Mouse (Mus musculus): Measurements from ENCODE around the gene Olfr417. TPM values are rescaled to one million over a fixed set of nuclear protein-coding genes. Genes with fewer than 3 reads are reported as not detected.
"Not testable (repeated sequence)": the region's sequence is repeated elsewhere in the genome, so short reads cannot be mapped to it uniquely, and the experiment has no call there.

The Olfr417 gene
- not detected in 2 replicates for polyA plus RNA-seq (2012; rRNA removed)

DNA sequence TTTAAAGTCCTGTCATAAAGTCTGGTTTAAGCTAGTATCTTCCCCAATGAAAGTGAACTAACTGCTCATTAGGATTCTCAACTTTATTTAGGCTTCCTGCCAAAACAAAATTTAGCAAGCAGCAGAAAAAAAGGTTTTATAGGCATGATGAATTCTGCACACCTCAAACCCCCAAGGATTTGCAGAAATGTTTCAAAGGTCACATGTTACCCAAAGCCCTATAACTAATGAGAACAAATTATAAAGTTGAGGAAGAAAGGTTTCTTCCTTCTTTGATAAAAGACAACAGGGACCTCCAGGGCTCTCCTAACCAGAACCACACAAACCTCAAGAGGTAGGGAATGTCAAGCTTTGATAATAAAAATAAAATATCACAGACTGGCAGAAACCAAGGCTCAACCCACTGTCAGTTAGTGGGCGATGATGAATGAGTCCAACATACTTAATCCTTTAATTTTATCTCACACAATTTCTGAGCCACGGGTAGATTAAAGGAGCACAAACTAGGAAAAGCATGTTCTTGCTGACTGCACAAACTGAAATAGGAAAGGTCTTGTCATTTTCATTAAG lies at the start of gene Olfr417:
TSS of gene Olfr417 (plus strand) at position 241 of the 570 bp plus-strand sequence.
- no peaks in the 10 kb centered on the region for H3K36me3 ChIP-seq (ENCODE audit: control insufficient read depth, insufficient read depth, low read length)
- no peak within 1 kb of the TSS for H3K4me3 ChIP-seq (ENCODE audit: control insufficient read depth, insufficient read depth, low read length)
- H3K27me3 ChIP-seq (ENCODE audit: control insufficient read depth, insufficient read depth, low read length) = no peaks in the 10 kb centered on the region
- TF ChIP-seq CTCF (IDR thresholded peaks at IDR 0.05; ENCODE audit: borderline replicate concordance, control insufficient read depth, extremely low read depth, insufficient read depth, low read length, poor library complexity) = no peak
- TF ChIP-seq POLR2A (IDR thresholded peaks at IDR 0.05; ENCODE audit: control insufficient read depth, extremely low read depth, insufficient read depth, low read length, poor library complexity) = no peak
- WGBS = 7% methylated on average over 2 of the region's 2 CpGs
- H3K4me1 ChIP-seq (replicated peaks; ENCODE audit: control insufficient read depth, insufficient read depth, low read length) = no peaks in the 10 kb centered on the region
- no peak within 1 kb of the TSS for H3K27ac ChIP-seq (ENCODE audit: control insufficient read depth, insufficient read depth, low read length)
- DNase-seq = no peak

DNA sequence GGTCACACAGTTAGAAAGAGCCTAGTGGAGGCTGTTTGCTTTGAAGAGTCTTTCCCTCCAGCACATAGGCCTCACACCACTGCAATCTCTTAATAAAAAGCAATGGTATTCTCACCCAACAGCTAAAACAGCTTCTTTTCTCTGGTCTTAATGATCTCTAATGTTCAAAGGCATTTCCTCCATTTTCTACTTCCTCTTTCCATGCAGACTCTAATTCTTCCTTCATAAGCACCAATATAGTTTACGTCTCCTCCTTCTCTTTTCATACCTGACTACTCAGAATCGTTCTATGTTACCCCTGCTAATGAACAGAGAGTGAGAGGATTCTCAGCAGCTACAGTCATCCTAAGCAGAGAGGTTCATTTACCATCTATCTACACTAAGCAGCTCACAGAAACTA lies 47.6 kb upstream of the Olfr417 start:
- TF ChIP-seq CTCF (IDR thresholded peaks at IDR 0.05; ENCODE audit: borderline replicate concordance, control insufficient read depth, extremely low read depth, insufficient read depth, low read length, poor library complexity) (no peak), POLR2A (IDR thresholded peaks at IDR 0.05; ENCODE audit: control insufficient read depth, extremely low read depth, insufficient read depth, low read length, poor library complexity) (no peak)
- Histone ChIP-seq H3K36me3 (ENCODE audit: control insufficient read depth, insufficient read depth, low read length) (no peaks in the 10 kb centered on the region), H3K4me1 (replicated peaks; ENCODE audit: control insufficient read depth, insufficient read depth, low read length) (no peaks in the 10 kb centered on the region), H3K27ac (ENCODE audit: control insufficient read depth, insufficient read depth, low read length) (no peak overlapping the region), H3K27me3 (ENCODE audit: control insufficient read depth, insufficient read depth, low read length) (no peaks in the 10 kb centered on the region), H3K4me3 (ENCODE audit: control insufficient read depth, insufficient read depth, low read length) (no peak overlapping the region)
- DNase-seq = no peak
- 40% methylated on average over 2 of the region's 2 CpGs for WGBS

DNA sequence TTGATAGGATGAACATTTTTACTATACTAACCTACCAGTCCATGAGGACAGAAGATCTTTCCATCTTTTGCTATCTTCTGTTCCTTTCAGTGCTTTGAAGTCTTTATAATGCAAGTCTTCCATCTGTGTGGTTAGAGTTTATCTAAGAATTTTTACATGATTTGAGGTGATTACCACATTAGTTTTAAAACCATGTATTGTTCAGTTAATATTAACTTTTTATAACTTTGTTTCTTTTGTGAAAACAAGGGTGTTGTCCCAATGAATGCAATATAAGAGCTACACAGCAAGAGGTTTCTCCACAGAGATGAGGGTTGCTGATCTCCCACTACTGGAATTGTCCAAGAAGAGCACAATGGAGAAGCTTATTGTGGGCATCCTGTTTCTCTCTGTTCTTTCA lies 34.7 kb upstream of the Olfr417 start, which contains the start of gene Mptx1:
TSS of gene Mptx1 (plus strand) at position 301 of the 400 bp plus-strand sequence.
- H3K36me3 ChIP-seq (ENCODE audit: control insufficient read depth, insufficient read depth, low read length) = no peaks in the 10 kb centered on the region
- no peak for DNase-seq
- TF ChIP-seq CTCF (IDR thresholded peaks at IDR 0.05; ENCODE audit: borderline replicate concordance, control insufficient read depth, extremely low read depth, insufficient read depth, low read length, poor library complexity) (no peak), POLR2A (IDR thresholded peaks at IDR 0.05; ENCODE audit: control insufficient read depth, extremely low read depth, insufficient read depth, low read length, poor library complexity) (no peak)
- no peak within 1 kb of the TSS for H3K27ac ChIP-seq (ENCODE audit: control insufficient read depth, insufficient read depth, low read length)
- H3K4me3 ChIP-seq (ENCODE audit: control insufficient read depth, insufficient read depth, low read length) = no peak within 1 kb of the TSS
- H3K4me1 ChIP-seq (replicated peaks; ENCODE audit: control insufficient read depth, insufficient read depth, low read length) = no peaks in the 10 kb centered on the region
- H3K27me3 ChIP-seq (ENCODE audit: control insufficient read depth, insufficient read depth, low read length) = no peaks in the 10 kb centered on the region

DNA sequence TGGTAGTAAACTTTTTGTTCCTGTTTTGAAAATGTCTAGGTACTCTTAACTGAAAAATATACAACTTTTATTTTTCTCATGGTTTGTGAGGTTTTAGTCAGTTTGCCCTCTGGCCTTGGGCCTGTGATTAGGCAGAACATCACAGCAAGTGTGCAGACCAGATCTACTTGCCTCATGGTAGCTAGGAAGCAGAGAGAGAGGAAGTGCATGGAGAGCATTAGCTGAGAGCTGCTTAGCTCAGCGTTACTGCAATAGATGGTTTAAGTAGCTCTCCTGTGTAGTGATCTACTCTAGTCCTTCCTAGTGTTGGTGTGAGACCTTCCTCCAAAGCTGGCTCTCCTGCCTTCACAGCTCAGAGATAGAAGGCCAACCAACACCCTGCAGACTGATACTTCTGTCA lies 11.3 kb upstream of the Olfr417 start:
- not testable (repeated sequence) for H3K27me3 ChIP-seq (ENCODE audit: control insufficient read depth, insufficient read depth, low read length); DNase-seq; H3K4me1 ChIP-seq (replicated peaks; ENCODE audit: control insufficient read depth, insufficient read depth, low read length); H3K4me3 ChIP-seq (ENCODE audit: control insufficient read depth, insufficient read depth, low read length); H3K27ac ChIP-seq (ENCODE audit: control insufficient read depth, insufficient read depth, low read length); H3K36me3 ChIP-seq (ENCODE audit: control insufficient read depth, insufficient read depth, low read length)
- 11% methylated on average over 1 of the region's 1 CpGs for WGBS

DNA sequence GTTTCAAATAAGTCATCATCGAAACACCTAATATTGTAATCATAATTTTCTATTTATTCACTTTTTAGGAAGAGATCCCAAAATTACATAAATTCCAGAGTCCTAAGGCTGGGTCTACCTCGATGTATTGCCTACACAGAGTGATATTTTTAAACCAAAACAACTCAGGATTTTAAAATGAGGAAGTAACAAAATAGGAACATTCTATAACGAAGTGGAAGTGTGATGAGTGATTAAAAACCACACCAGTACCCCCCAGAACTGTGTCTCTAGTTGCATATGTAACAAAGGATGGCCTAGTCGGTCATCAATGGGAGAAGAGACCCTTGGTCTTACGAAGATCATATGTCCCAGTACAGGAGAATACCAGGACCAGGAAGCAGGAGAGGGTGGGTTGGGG lies 10.3 kb upstream of the Olfr417 start:
- H3K27me3 ChIP-seq (ENCODE audit: control insufficient read depth, insufficient read depth, low read length) = no peaks in the 10 kb centered on the region
- no peaks in the 10 kb centered on the region for H3K36me3 ChIP-seq (ENCODE audit: control insufficient read depth, insufficient read depth, low read length)
- no peak overlapping the region for H3K4me3 ChIP-seq (ENCODE audit: control insufficient read depth, insufficient read depth, low read length)
- DNase-seq = no peak
- 27% methylated on average over 5 of the region's 5 CpGs for WGBS
- TF ChIP-seq CTCF (IDR thresholded peaks at IDR 0.05; ENCODE audit: borderline replicate concordance, control insufficient read depth, extremely low read depth, insufficient read depth, low read length, poor library complexity) (no peak), POLR2A (IDR thresholded peaks at IDR 0.05; ENCODE audit: control insufficient read depth, extremely low read depth, insufficient read depth, low read length, poor library complexity) (no peak)
- no peaks in the 10 kb centered on the region for H3K4me1 ChIP-seq (replicated peaks; ENCODE audit: control insufficient read depth, insufficient read depth, low read length)
- no peak overlapping the region for H3K27ac ChIP-seq (ENCODE audit: control insufficient read depth, insufficient read depth, low read length)

DNA sequence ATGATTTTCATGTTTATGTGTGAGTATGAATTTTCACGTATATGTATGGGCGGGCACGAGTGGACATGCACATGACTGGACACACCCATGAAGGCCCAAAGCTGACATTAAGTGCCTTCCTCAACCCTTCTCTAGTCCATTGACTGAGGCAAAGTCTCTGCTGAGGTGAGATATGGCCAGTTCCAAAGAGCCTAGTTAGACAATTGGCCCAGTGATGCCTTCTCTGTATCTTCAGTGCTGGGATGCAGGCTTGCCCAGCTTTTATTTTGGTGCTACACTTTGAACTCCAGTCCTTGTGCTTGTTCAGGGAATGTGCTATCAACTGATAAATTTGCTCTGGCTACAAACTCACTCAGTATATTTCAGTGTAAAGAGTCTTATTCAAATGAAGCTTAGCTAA lies 8.9 kb downstream of the Olfr417 start:
- no peaks in the 10 kb centered on the region for H3K36me3 ChIP-seq (ENCODE audit: control insufficient read depth, insufficient read depth, low read length)
- TF ChIP-seq CTCF (IDR thresholded peaks at IDR 0.05; ENCODE audit: borderline replicate concordance, control insufficient read depth, extremely low read depth, insufficient read depth, low read length, poor library complexity) = no peak
- TF ChIP-seq POLR2A (IDR thresholded peaks at IDR 0.05; ENCODE audit: control insufficient read depth, extremely low read depth, insufficient read depth, low read length, poor library complexity) = no peak
- no peaks in the 10 kb centered on the region for H3K4me1 ChIP-seq (replicated peaks; ENCODE audit: control insufficient read depth, insufficient read depth, low read length)
- no peak overlapping the region for H3K27ac ChIP-seq (ENCODE audit: control insufficient read depth, insufficient read depth, low read length)
- no peaks in the 10 kb centered on the region for H3K27me3 ChIP-seq (ENCODE audit: control insufficient read depth, insufficient read depth, low read length)
- DNase-seq = no peak
- WGBS = 96% methylated on average over 3 of the region's 3 CpGs
- no peak overlapping the region for H3K4me3 ChIP-seq (ENCODE audit: control insufficient read depth, insufficient read depth, low read length)

DNA sequence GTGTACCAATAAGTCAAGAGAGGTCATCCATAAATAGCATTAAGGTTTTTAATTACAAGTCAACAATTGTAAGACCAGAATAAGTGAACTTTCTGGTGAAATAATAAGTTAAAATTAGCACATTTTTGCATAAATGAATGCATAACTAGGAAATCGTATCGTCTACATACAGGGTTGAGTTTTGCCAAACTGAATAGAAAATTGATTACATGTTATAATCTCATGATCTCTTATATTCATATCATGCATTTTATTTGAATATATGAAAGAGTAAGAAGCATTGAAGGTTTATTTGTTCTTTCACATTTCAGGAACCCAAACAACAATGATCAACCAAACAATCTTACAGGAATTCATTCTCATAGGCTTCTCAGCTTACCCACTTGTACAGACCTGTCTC lies 25.8 kb downstream of the Olfr417 start, which contains the start of gene Olfr248:
TSS of gene Olfr248 (plus strand) at position 301 of the 400 bp plus-strand sequence.
- Histone ChIP-seq H3K4me1 (replicated peaks; ENCODE audit: control insufficient read depth, insufficient read depth, low read length) (no peaks in the 10 kb centered on the region), H3K36me3 (ENCODE audit: control insufficient read depth, insufficient read depth, low read length) (no peaks in the 10 kb centered on the region), H3K4me3 (ENCODE audit: control insufficient read depth, insufficient read depth, low read length) (no peak within 1 kb of the TSS), H3K27me3 (ENCODE audit: control insufficient read depth, insufficient read depth, low read length) (no peaks in the 10 kb centered on the region), H3K27ac (ENCODE audit: control insufficient read depth, insufficient read depth, low read length) (no peak within 1 kb of the TSS)
- TF ChIP-seq POLR2A (IDR thresholded peaks at IDR 0.05; ENCODE audit: control insufficient read depth, extremely low read depth, insufficient read depth, low read length, poor library complexity) (no peak), CTCF (IDR thresholded peaks at IDR 0.05; ENCODE audit: borderline replicate concordance, control insufficient read depth, extremely low read depth, insufficient read depth, low read length, poor library complexity) (no peak)
- no peak for DNase-seq
- 97% methylated on average over 2 of the region's 2 CpGs for WGBS

Measured in thymus, adult 2 months (tissue).